Mouse (Mus musculus): ENCODE data around the gene Hamp2.
"Not testable (repeated sequence)": the region's sequence is repeated elsewhere in the genome, so short reads cannot be mapped to it uniquely, and the experiment has no call there.

The Hamp2 gene

DNA sequence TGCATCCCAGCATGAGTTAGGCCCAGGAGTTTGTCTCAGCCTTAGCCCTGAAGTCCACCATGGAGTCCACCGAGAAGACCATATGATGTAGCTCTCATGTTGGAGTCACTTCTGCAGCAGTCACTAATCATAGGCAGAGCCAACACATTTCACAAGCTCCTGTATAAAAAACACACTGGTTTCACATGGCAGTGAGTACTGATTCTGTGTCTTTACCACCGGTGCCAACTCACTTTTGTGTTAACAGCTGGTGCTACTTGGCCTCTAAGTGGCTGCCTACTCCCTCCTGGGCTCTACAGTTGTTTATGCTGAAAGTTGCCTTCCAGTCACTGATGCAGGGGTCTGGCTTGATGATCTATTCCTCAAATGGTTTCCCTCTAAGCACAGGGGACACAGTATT is at the start of gene Hamp2:
Gene Hamp2 (minus strand): TSS at position 101 of the 400 bp plus-strand sequence.
- not testable (repeated sequence) for DNase-seq (ENCODE audit: low read depth in 2 of 2, low spot score in 2 of 2)

DNA sequence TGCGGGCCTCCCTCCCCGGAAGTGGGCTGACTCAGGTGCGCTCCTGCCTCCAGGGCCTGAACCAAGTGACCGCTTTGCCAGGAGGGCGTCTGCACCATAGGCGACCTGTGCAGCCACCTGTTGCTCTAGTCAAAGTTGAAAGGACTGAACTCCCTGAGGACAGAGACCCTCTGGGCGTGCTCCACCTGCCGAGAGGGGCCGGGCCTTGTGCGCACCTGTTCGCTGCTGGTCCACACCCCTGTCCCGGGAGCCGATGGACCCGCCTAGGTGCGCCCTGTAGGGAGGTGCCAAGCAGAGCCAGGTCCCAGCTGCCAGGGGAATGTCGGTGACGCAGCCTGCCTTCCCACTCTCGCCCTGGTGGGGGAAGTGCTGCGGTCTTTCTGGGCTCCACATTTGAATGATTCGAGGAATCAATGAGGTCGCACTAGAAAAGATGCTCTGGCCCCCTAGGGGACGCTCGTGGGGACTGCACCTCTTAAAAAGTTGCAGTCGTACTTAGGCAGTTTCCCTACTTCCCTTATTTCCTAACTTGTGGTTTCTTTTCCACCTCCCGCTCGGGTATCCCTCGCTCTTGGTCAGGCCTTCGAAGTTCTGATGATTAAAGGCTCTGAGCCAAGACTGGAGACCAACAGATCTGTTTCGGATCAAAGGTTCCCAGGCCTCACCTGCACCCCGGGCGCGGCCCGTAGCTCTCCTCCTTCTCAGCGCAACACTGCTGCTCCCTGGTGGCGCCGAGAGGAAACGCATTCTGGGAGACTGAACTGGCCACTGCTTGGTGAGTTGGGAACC is 49.2 kb upstream of the Hamp2 start, which contains the start of gene Fam187b:
Gene Fam187b (plus strand): TSS at position 290 of the 789 bp plus-strand sequence.
- DNase-seq (ENCODE audit: low read depth in 2 of 2, low spot score in 2 of 2): peak; percentile 88 to 93

DNA sequence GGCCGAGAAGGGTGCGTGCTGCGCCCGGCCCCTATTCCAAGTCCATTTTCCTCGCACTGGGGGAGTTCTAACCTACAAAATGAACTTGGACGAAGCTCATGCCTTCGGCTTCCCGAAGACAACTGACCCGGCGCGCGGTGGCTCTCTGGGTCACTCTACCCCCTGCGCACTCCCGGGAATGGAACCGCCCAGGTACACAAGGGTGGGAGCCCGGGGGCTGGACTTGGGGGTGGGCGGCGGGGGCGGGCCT is 48.7 kb upstream of the Hamp2 start, which contains the start of gene Lsr:
Gene Lsr (minus strand): TSS at position 214 of the 250 bp plus-strand sequence.
- no peak for DNase-seq (ENCODE audit: low read depth in 2 of 2, low spot score in 2 of 2)

DNA sequence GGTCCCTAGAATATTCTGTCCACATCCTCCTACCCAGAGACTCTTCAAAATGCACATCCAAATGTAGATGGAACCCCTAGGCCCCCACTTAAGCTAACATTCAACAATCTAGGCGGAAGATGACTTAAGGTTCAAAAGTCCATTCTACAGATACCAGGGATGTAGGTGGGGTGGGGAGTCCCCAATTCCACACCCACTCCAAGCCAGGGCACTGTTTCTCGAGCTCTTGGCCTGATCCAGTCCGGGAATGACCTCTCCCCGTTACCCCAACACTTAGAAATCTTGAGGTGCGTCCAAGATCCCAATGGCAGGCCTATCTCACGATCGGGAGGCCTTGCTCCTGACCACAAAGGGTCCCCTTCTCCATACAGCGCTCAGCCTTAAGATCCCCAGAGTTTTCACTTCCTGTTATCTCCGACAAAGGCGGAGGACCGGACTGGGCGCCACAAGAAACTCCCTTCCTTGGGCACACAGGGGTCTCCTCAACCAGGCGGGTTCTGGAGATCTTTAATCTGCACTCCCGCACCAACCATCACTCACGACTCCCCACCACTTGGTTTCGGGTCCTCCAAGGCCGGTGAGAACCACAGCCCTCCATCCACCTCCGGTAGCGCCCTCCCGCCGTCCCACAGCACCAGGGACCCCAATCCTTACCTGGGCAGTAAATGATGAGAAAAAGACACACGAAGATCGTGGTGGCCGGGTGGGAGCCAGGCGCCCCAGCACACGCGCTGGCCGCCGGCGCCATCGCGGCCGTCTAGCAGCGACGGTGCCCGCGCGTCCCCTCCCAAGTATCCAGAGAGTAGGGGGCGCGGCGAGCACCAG is 48.2 kb upstream of the Hamp2 start:
- DNase-seq (ENCODE audit: low read depth in 2 of 2, low spot score in 2 of 2): no peak

DNA sequence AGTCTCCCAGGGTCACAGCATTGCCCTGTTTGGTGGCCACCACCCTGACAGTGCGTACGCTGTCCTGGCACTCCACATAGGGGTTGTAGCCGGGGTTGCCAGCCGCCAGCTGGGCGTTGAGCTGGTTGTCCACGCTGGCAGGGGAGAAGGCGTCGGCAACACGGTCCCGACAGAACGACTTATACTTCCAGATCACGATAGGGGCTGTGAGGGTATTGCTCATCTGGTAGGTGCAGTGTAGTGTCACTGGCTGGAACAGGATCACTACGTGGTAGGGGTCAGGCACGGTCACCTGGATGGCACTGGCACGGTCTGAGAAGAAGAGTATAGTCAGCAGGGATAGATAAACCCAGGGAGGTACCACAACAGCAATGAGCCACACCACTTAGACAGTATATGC is 47.4 kb upstream of the Hamp2 start:
- DNase-seq (ENCODE audit: low read depth in 2 of 2, low spot score in 2 of 2): no peak

DNA sequence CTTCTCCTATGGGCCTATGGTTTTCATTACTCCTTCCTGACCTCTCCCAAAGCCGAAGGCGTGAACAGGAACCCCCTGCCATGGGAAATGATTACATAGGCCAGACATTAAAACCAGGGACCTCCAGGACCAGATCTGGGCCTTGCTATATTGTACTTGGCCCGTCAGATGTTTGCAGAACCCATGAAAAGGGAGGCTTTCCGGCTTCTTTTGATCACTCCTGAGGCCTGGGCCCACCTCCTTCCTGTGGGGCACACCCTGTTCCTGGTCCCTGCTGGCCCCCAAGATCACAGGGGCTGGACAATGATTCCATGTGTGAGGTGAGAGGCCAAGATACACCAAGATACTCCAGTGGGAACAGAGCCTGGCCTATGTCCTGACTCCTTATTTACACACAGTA is 44.7 kb upstream of the Hamp2 start:
- DNase-seq (ENCODE audit: low read depth in 2 of 2, low spot score in 2 of 2): no peak

DNA sequence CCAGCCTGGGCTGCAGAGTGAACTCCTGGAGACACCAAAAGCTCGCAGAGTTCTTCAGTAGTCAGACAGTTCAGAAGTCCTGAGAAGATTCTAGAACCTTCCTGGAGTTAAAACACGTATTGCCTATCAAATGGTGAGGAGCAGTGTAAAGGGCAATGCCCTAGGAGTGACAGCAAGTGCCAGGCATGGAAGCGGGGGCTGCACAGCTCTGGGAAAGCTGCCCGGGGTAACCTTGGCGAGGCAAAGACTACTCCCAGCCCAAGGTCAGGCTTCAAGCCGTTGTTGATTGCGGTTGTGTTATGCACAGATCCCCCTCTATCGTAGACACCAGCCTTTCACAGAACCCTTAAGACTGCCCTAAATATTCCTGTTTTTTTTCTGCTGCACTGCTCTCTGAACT is 44.1 kb upstream of the Hamp2 start:
- no peak for DNase-seq (ENCODE audit: low read depth in 2 of 2, low spot score in 2 of 2)

DNA sequence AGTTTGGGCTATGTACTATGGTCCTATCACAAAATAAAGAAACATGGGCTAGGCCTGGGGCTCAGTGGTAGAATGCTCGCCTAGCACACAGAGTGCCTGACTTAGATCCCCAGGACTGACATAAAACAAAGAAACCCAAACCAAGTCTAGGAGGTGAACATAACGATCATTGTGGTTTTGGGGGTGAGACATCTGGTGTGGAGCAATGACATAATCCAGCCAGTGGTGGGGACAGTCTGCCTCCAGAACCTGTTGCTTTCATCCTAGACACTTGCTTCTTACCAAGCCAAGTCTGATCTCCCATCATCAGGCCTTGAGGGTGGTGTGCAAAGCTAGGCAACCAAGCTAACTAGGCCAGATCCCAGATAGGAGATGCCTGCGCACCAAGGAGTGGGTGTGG is 42.2 kb upstream of the Hamp2 start:
- DNase-seq (ENCODE audit: low read depth in 2 of 2, low spot score in 2 of 2): no peak

DNA sequence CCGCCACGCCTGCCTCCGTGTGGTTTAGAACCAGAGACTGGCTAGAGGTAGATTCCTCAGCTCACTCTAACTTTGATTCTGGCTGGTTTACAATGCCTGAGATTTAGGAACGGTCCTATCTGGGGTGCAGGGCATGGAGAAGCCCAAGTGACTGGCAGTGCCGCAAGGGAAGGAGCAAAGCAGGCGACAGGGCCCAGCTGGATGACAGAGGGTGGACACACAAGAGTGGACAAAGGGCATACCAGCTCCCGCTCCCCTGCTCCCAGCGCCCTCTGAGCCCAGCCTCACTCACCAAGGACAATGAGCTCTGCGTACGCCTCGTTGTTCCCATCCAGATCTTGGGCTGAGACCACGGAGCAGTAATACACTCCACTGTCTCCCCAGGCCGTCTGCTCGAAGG is 41.2 kb upstream of the Hamp2 start:
- no peak for DNase-seq (ENCODE audit: low read depth in 2 of 2, low spot score in 2 of 2)

DNA sequence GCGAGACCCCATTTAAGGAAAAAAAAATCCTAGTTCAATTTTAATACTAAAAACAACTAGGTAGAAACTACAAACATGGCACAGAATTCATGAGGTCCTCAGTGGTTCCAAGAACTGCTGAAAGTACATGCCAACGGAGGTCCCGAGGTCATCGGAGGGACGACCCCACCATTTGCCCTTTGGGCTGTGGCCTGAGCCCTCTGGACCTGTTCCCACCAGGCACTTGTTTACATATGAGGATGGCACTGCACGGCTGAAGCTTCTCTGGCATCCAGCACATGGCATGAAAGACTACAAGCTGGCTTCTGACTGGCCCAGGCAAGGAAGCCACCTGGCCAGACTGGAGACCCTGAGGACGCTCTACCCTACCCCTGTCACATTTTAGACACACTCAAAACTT is 39.9 kb upstream of the Hamp2 start:
- no peak for DNase-seq (ENCODE audit: low read depth in 2 of 2, low spot score in 2 of 2)

DNA sequence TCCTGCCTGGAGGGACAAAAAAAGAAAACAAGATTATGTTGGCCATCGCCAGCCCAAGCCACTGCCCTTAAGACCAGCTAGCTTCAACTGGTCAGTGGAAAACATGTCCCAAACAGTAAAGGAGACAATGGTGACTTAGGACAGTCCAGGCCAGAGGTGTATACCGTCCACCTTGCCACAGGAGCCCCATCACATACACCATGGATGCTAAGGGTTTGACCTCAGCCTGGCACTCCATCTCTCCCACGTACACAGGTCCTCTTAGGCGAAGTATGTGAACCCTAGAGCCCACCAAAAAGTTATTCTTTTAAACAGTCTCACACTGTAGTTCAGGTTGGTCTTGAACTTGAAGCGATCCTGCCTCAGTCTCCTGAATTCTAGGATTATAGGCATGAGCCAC is 38.4 kb upstream of the Hamp2 start:
- DNase-seq (ENCODE audit: low read depth in 2 of 2, low spot score in 2 of 2): no peak

DNA sequence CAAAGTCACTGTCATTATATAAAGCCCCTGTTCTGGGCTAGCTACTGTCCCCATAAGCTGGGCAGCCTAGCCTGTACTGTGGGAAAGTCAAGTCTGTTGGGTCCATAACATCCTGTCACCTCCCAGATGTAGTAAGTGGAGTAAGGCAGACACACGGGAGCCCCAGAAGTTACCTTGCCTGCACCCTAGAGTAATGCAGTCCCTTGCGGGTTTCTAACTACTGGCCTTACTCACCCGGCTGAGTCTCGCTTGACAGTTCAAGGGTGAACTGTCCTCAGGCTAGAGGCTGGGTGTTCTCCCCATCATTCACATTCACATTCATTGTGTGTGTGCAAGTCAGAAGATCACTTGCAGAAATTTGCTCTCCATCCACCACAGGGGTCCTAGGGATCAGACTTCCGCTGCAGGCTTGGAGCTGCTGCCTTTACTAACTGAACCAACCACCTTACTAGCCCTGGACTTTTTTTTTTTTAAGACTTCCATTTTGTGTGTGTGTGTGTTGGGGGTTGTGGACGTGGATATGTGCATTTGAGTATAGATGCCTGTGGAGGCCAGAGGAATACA is 35.4 kb upstream of the Hamp2 start:
- DNase-seq (ENCODE audit: low read depth in 2 of 2, low spot score in 2 of 2): no peak

DNA sequence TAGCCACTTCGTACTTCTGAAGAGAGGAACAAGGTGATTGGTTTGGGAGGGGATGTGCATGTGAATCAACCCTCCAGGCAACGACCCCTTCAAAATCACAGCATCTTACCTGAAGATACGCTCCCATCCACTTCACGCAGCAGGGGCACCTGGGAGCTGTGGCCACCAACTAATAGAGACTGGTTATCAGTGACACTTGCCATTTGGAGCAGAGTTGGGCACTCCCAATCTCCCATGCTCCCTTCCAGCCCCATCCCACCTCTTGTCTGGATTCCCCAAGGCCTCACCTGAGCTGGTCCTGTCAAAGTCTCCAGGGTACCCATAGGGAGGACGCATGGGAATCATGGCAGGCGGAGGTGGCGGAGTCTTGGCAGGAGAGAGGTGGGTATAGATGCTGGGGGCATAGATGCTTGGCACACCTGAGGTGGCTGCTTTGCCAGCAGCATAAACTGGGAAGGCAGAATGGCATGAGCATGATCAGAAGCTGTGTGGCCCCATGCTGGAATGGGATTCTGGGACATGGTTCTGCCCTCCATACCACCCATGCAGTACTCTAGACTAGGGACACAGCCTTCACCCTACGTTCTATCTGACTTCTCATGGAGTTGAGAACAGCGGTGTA is 34.5 kb upstream of the Hamp2 start:
- DNase-seq (ENCODE audit: low read depth in 2 of 2, low spot score in 2 of 2): no peak

DNA sequence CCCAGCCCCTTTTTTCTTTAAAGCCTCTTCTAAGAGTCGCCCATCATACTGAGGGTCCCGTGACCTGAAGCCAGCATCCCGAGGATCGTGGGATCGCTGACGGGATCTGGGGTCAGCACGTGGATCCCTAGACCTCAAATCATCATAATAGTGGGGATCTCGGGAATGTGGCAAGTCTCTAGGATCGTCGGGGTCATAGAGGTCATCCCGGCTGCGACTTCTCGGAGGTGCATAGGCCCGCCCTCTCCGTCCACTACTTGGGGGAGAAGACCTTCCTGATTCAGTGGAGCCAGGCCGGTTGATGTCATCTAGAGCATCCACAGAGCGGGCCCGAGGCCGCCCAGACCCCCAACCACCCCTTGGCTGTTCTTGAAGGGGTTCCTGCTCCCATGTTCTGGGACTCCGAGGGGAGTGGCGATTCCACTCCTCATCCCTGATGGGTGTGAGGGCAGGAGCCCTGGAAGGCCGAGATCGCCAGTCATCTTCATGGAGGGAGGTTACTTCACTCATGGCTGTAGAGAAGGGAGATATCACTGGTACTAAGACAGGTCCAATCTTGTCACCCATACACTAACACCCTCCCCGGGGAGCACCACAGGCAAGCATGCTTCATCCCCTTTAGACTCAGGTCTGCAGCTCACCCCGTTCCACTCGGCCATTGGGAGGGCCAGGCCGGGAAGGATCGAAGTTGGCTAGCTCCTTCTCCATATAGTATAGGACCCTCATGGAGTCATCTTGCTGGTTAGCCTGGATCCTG is 33.8 kb upstream of the Hamp2 start:
- no peak for DNase-seq (ENCODE audit: low read depth in 2 of 2, low spot score in 2 of 2)

DNA sequence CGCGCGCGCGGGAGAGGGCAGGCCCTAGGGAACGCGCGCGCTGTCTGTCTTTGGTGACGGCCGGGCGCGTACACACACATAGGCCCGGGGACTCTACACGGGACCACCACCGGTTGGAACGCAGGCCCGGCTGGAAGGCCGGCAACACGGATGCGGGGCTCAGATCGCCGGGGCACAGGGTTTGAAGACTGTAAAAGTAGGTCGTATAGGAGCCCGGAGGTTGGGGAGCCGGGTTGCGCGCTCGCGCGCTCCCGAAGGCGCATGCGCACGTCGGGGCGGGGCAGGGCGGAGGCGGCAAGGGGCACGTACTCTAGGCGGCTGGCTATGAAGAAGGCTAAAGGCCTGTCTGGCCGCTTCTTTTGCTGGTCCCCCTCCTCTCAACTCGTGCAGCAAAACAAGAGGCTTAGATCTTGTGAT is 32.9 kb upstream of the Hamp2 start:
- DNase-seq (ENCODE audit: low read depth in 2 of 2, low spot score in 2 of 2): peak; percentile 86 to 91

DNA sequence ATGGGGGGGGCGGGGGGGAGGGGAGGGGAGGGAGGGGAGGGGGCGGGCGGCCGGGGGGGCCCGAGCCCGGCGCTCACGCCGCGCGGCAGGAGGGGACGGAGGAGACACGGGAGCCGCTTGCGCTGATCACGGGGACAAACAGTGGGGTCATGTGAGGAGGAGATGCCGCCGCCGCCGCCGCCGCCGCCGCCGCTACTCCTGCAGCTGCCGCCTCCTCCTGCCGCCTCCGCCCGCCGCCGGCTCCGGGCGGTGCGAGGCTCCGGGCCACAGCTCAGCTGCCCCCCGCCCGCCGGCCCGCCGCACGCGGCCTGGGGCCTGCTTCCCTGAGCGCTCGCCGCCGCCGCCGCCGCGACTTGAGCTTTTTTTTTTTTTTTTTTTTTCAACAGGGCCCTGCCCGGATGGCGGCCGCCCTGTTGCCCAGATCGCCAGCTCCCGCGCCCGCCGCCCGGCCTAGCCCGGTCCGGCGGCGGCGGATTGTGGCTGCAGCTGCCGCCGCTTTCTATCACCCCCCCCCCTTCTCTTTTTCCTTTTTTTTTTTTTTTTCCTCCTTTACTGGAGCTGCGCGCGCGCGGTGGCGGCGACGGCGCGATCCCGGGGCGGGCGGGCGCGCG is 32.4 kb upstream of the Hamp2 start, which contains the start of gene Usf2:
Gene Usf2 (minus strand): TSS at position 48 of the 611 bp plus-strand sequence.
- DNase-seq (ENCODE audit: low read depth in 2 of 2, low spot score in 2 of 2): peak; percentile 67 to 69

DNA sequence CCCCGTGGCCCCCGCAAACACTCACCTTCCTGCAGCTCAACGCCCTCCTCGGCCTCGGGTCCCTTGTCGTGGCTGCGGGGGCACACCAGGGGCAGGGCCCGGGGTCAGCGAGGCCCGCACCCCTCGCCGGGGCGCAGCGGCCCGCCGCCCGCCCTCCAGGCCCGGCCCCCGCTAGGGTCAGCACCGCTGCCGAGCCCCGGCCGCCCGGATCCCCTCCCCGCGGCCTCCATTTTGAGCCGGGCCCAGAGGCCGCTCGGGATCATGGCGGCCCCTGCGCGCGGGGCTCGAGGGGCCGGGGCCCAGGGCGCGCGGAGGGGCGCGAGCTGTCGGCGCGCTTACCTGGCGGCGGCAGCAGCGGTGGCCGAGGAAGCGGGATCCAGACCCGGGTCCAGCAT is 31.9 kb upstream of the Hamp2 start:
- DNase-seq (ENCODE audit: low read depth in 2 of 2, low spot score in 2 of 2): peak in 1 of 2 experiments; percentile 57

DNA sequence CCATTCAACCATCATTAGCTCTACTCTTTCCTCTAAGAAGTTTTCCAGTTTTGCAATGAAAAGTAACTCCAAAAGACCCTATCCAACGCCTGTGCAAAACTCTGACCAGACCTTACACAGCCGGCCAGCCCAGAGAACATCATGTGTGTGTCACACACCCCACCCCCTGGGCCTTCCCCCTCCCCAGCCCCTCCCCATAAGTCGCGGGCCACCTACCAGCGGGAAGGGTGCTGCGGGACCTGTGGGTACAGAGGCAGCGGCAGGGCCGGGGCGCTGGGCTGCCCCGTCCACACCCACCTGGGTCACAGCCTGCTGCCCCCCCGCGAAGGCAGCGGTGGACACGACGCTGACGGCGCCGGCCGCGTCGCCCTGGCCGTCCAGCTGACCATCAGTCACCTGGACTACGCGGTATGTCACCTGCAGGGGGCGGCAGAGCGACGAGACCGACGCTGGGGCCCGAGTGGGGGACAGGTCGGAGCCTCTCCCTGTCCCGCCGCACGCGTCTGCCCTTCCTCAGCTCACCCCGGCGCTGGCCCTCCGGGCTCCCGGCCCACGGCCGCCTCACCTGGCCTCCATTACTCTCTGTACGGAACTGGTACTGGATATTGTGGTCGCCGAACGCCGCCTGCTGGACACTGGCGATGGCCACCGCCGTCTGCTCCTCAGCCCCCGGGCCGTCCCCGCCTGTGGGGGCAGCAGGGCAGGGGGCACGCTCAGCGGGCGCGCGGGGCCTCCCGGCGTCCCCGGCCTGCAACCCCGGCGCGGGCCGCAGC is 31.3 kb upstream of the Hamp2 start:
- peak; percentile 76 to 77 for DNase-seq (ENCODE audit: low read depth in 2 of 2, low spot score in 2 of 2)

DNA sequence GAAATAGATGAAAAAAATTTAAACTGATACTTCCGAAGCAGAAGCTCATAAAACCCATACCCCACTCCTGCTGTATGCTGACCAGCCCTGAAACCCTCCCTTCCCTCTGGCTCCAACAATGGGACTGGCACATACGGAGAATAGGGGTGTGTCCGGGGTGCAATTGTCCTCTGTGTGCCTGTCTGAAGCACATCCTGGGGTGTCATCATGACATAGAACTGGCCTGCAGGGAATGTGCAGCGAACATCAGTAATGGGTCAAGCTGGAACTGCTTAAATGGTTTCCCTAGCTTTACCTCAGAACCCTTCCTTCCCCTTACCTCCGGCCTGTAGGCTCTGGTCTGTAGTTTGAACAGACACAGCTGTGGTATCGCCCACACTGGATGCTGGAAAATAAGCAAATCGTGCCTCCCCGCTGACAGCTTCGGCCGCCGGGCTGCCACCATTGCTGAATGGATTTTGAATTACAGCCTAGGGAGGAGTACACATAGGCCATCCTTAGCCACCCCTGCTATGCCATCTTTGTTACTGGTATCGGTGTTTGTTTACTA is 30.6 kb upstream of the Hamp2 start:
- no peak for DNase-seq (ENCODE audit: low read depth in 2 of 2, low spot score in 2 of 2)
